Mouse (Mus musculus): Measurements from ENCODE around the gene Smarca2. TPM values are rescaled to one million over a fixed set of nuclear protein-coding genes. Genes with fewer than 3 reads are reported as not detected.

The Smarca2 gene
- polyA plus RNA-seq, 1 experiment from 2014 or later, result 46.3 TPM

GRCm38 (mm10) chr19:26767941-26768340, 163.1 kb downstream of the Smarca2 start:
- TF ChIP-seq EP300 (IDR thresholded peaks at IDR 0.05) (no peak), CTCF (IDR thresholded peaks at IDR 0.05) (no peak)
- ATAC-seq (no peak), DNase-seq (ENCODE audit: low spot score) (no peak)
- Histone ChIP-seq H3K4me1 (ENCODE audit: insufficient read depth, low read depth, low read length) (no peaks in the 10 kb centered on the region), H3K4me2 (replicated peaks; ENCODE audit: low read depth, low read length) (no peak overlapping the region), H3K36me3 (ENCODE audit: insufficient read depth, low read length) (peaks cover 25% of the 10 kb centered on the region), H3K27me3 (replicated peaks; ENCODE audit: insufficient read depth, low read length) (no peaks in the 10 kb centered on the region), H3K27ac (ENCODE audit: low read length) (no peak overlapping the region), H3K4me3 (ENCODE audit: low read depth, low read length) (no peak overlapping the region), H3K9me3 (ENCODE audit: low read length) (no peaks in the 10 kb centered on the region), H3K9ac (replicated peaks; ENCODE audit: low read depth) (no peak overlapping the region)
- 76% methylated on average over 6 of the region's 6 CpGs for WGBS

- no peak overlapping the region for H3K4me3 ChIP-seq (ENCODE audit: low read depth, low read length)
- H3K27me3 ChIP-seq (replicated peaks; ENCODE audit: insufficient read depth, low read length), result no peaks in the 10 kb centered on the region
- TF ChIP-seq EP300 (IDR thresholded peaks at IDR 0.05), result no peak
- TF ChIP-seq CTCF (IDR thresholded peaks at IDR 0.05), result no peak
- H3K4me1 ChIP-seq (ENCODE audit: insufficient read depth, low read depth, low read length), result no peaks in the 10 kb centered on the region
- no peak overlapping the region for H3K9ac ChIP-seq (replicated peaks; ENCODE audit: low read depth)
- no peak for DNase-seq (ENCODE audit: low spot score)
- no peak overlapping the region for H3K27ac ChIP-seq (ENCODE audit: low read length)
- no peaks in the 10 kb centered on the region for H3K9me3 ChIP-seq (ENCODE audit: low read length)
- 83% methylated on average over 5 of the region's 5 CpGs for WGBS
- peaks cover 27% of the 10 kb centered on the region for H3K36me3 ChIP-seq (ENCODE audit: insufficient read depth, low read length)
- no peak overlapping the region for H3K4me2 ChIP-seq (replicated peaks; ENCODE audit: low read depth, low read length)
- ATAC-seq, result no peak
These were observed 164.0 kb downstream of the Smarca2 start for GRCm38 (mm10) chr19:26768846-26769245.

GRCm38 (mm10) chr19:26769609-26770500, 165.0 kb downstream of the Smarca2 start:
- ATAC-seq (no peak), DNase-seq (ENCODE audit: low spot score) (no peak)
- H3K4me3 ChIP-seq (ENCODE audit: low read depth, low read length), result no peak overlapping the region
- TF ChIP-seq EP300 (IDR thresholded peaks at IDR 0.05) (no peak), CTCF (IDR thresholded peaks at IDR 0.05) (no peak)
- WGBS, result 72% methylated on average over 16 of the region's 16 CpGs
- no peaks in the 10 kb centered on the region for H3K4me1 ChIP-seq (ENCODE audit: insufficient read depth, low read depth, low read length)
- H3K9ac ChIP-seq (replicated peaks; ENCODE audit: low read depth), result no peak overlapping the region
- H3K9me3 ChIP-seq (ENCODE audit: low read length), result no peaks in the 10 kb centered on the region
- H3K36me3 ChIP-seq (ENCODE audit: insufficient read depth, low read length), result peaks cover 37% of the 10 kb centered on the region
- H3K27me3 ChIP-seq (replicated peaks; ENCODE audit: insufficient read depth, low read length), result no peaks in the 10 kb centered on the region
- H3K4me2 ChIP-seq (replicated peaks; ENCODE audit: low read depth, low read length), result no peak overlapping the region
- no peak overlapping the region for H3K27ac ChIP-seq (ENCODE audit: low read length)

GRCm38 (mm10) chr19:26770592-26770991, 165.7 kb downstream of the Smarca2 start:
- H3K4me2 ChIP-seq (replicated peaks; ENCODE audit: low read depth, low read length), result no peak overlapping the region
- H3K4me3 ChIP-seq (ENCODE audit: low read depth, low read length), result no peak overlapping the region
- peaks cover 41% of the 10 kb centered on the region for H3K36me3 ChIP-seq (ENCODE audit: insufficient read depth, low read length)
- H3K27me3 ChIP-seq (replicated peaks; ENCODE audit: insufficient read depth, low read length), result no peaks in the 10 kb centered on the region
- no peak overlapping the region for H3K9ac ChIP-seq (replicated peaks; ENCODE audit: low read depth)
- no peaks in the 10 kb centered on the region for H3K9me3 ChIP-seq (ENCODE audit: low read length)
- ATAC-seq (no peak), DNase-seq (ENCODE audit: low spot score) (no peak)
- no peak overlapping the region for H3K27ac ChIP-seq (ENCODE audit: low read length)
- no peaks in the 10 kb centered on the region for H3K4me1 ChIP-seq (ENCODE audit: insufficient read depth, low read depth, low read length)
- TF ChIP-seq CTCF (IDR thresholded peaks at IDR 0.05) (no peak), EP300 (IDR thresholded peaks at IDR 0.05) (no peak)
- WGBS, result 69% methylated on average over 6 of the region's 6 CpGs

- DNase-seq (ENCODE audit: low spot score) (no peak), ATAC-seq (no peak)
- no peak overlapping the region for H3K4me3 ChIP-seq (ENCODE audit: low read depth, low read length)
- H3K9ac ChIP-seq (replicated peaks; ENCODE audit: low read depth), result no peak overlapping the region
- H3K4me1 ChIP-seq (ENCODE audit: insufficient read depth, low read depth, low read length), result no peaks in the 10 kb centered on the region
- no peak overlapping the region for H3K4me2 ChIP-seq (replicated peaks; ENCODE audit: low read depth, low read length)
- no peak overlapping the region for H3K27ac ChIP-seq (ENCODE audit: low read length)
- no peaks in the 10 kb centered on the region for H3K27me3 ChIP-seq (replicated peaks; ENCODE audit: insufficient read depth, low read length)
- WGBS, result 95% methylated on average over 11 of the region's 11 CpGs
- H3K36me3 ChIP-seq (ENCODE audit: insufficient read depth, low read length), result peaks cover 51% of the 10 kb centered on the region
- TF ChIP-seq CTCF (IDR thresholded peaks at IDR 0.05) (no peak), EP300 (IDR thresholded peaks at IDR 0.05) (no peak)
- no peaks in the 10 kb centered on the region for H3K9me3 ChIP-seq (ENCODE audit: low read length)
These were observed 167.3 kb downstream of the Smarca2 start for GRCm38 (mm10) chr19:26772051-26772583.

- no peaks in the 10 kb centered on the region for H3K9me3 ChIP-seq (ENCODE audit: low read length)
- H3K36me3 ChIP-seq (ENCODE audit: insufficient read depth, low read length), result peaks cover 47% of the 10 kb centered on the region
- no peak overlapping the region for H3K4me3 ChIP-seq (ENCODE audit: low read depth, low read length)
- no peaks in the 10 kb centered on the region for H3K4me1 ChIP-seq (ENCODE audit: insufficient read depth, low read depth, low read length)
- H3K9ac ChIP-seq (replicated peaks; ENCODE audit: low read depth), result no peak overlapping the region
- no peaks in the 10 kb centered on the region for H3K27me3 ChIP-seq (replicated peaks; ENCODE audit: insufficient read depth, low read length)
- no peak for ATAC-seq
- no peak overlapping the region for H3K27ac ChIP-seq (ENCODE audit: low read length)
- H3K4me2 ChIP-seq (replicated peaks; ENCODE audit: low read depth, low read length), result no peak overlapping the region
- WGBS, result 75% methylated on average over 27 of the region's 27 CpGs
- TF ChIP-seq EP300 (IDR thresholded peaks at IDR 0.05) (no peak), CTCF (IDR thresholded peaks at IDR 0.05) (no peak)
- no peak for DNase-seq (ENCODE audit: low spot score)
These were observed 171.5 kb downstream of the Smarca2 start for GRCm38 (mm10) chr19:26776066-26777025.
